Mouse (Mus musculus): ENCODE measurements around the gene Dusp5.

DNA sequence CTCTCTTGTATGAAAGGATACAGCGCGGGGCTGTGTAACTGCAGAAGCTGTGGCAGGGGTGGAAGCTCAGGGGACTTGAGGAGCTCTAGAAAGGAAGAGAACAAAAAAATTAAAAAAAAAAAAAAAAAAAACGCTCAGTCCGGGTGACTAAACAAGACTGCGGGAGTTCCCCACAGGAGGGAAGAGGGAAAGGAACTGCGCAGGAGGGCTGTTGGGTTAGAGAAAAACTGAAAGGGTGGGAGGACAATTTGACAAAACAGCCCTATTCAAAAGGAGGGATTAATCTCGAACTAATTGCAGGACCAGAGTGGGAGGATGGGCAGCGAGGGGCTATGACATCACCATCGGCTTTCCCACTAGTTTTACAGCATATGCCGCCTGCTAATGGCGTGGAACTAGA, 39.0 kb downstream of the Dusp5 start:
- TF ChIP-seq CTCF (IDR thresholded peaks at IDR 0.05; ENCODE audit: insufficient read depth, low read length) (no peak), POLR2A (IDR thresholded peaks at IDR 0.05; ENCODE audit: borderline replicate concordance, extremely low read depth, low read depth, low read length) (no peak)
